Mouse (Mus musculus): ENCODE data around the gene Tnfsf11. TPM values are rescaled to one million over a fixed set of nuclear protein-coding genes. Genes with fewer than 3 reads are reported as not detected.

Gene Tnfsf11
- polyA plus RNA-seq (2016; fragmentation: Nextera tagmentation; extraction: Ambion mirVana) = 0.14 TPM in 1 of 2 replicates, not detected in the other

- H3K4me3 ChIP-seq = peak within 1 kb of the TSS; percentile 64
- DNase-seq (ENCODE audit: low spot score) = peak; percentile 56
- peaks cover 41% of the 10 kb centered on the region for H3K27me3 ChIP-seq (ENCODE audit: low read depth, poor library complexity, severe bottlenecking)
- WGBS = 1% methylated on average over 51 of the region's 51 CpGs
- H3K9me3 ChIP-seq (replicated peaks) = no peaks in the 10 kb centered on the region
- H3K4me1 ChIP-seq = peaks cover 9% of the 10 kb centered on the region
- no peaks in the 10 kb centered on the region for H3K36me3 ChIP-seq
- H3K27ac ChIP-seq = peak within 1 kb of the TSS; percentile 58
Observed at GRCm38 (mm10) chr14:78307286-78308237, at the start of gene Tnfsf11. Gene Tnfsf11, minus strand, starts transcription at chr14:78308043.

DNA sequence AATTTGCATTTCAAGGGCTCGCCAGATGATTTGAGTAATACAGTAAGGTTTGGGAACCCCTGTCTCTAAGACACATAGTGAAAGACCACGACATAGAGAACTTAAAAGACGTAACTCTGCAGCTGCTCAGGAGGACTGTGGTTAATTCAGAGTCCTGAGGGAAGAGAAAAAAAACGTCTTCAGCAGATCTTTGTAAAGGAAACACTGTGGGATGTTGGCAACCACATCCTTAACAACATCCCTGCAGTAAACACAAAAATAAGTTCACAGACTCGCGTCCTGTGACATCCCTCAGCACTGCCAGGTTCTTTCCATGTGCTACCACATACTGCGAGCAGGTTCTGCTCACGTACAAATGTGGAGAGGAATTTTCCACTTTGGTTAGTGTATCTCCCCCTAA, 48.9 kb upstream of the Tnfsf11 start:
- 70% methylated on average over 8 of the region's 8 CpGs for WGBS

DNA sequence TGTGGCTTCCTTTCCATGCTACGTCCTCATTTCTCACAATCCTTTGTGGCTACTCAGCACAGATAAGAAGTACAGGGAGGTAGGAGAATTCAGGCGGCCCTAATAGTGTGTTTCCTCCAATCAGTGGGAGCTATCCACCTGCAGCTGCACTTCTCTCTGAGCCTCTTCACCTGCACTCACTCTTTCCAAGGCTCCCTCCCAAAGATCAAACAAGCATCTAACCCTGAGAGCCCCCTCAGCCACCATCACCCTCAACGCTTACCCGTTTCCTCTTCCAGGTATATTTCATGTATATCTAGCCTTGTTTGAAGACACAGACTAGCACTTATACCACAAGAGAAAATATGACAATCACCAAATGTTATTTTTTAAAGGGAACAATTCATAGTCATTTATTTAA, 47.5 kb upstream of the Tnfsf11 start:
- Histone ChIP-seq H3K27me3 (ENCODE audit: low read depth, poor library complexity, severe bottlenecking) (no peaks in the 10 kb centered on the region), H3K4me1 (no peaks in the 10 kb centered on the region), H3K9me3 (replicated peaks) (no peaks in the 10 kb centered on the region), H3K36me3 (no peaks in the 10 kb centered on the region), H3K4me3 (no peak overlapping the region), H3K27ac (no peak overlapping the region)
- DNase-seq (ENCODE audit: low spot score) = no peak
- 82% methylated on average over 4 of the region's 4 CpGs for WGBS

More for the DNA sequence above, 48.9 kb upstream of the Tnfsf11 start:
- Histone ChIP-seq H3K27me3 (ENCODE audit: low read depth, poor library complexity, severe bottlenecking) (no peaks in the 10 kb centered on the region), H3K27ac (no peak overlapping the region), H3K36me3 (no peaks in the 10 kb centered on the region), H3K9me3 (replicated peaks) (no peaks in the 10 kb centered on the region), H3K4me3 (no peak overlapping the region), H3K4me1 (no peaks in the 10 kb centered on the region)
- no peak for DNase-seq (ENCODE audit: low spot score)

DNA sequence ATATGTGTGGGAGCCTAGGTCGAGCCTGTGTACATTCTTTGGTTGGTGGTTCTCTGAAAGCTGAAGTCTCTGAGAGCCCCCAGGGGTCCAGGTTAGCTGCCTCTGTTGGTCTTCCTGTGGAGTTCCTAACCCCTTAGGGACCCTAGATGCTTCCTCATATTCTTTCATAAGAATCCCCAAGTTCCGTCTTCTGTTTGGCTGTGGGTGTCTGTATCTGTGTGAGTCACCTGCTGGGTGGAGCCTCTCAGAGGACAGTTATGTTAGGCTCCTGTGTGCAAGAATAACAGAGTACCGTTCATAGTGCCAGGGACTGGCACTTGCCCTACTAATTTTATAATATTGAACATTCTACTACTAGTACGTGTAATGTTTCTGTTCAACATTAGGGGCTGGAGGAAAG, 45.0 kb upstream of the Tnfsf11 start:
- H3K36me3 ChIP-seq = no peaks in the 10 kb centered on the region
- no peak overlapping the region for H3K27ac ChIP-seq
- 89% methylated on average over 4 of the region's 4 CpGs for WGBS
- no peaks in the 10 kb centered on the region for H3K27me3 ChIP-seq (ENCODE audit: low read depth, poor library complexity, severe bottlenecking)
- no peaks in the 10 kb centered on the region for H3K9me3 ChIP-seq (replicated peaks)
- DNase-seq (ENCODE audit: low spot score) = no peak
- H3K4me1 ChIP-seq = no peaks in the 10 kb centered on the region
- no peak overlapping the region for H3K4me3 ChIP-seq

- H3K4me1 ChIP-seq = no peaks in the 10 kb centered on the region
- 93% methylated on average over 7 of the region's 7 CpGs for WGBS
- no peaks in the 10 kb centered on the region for H3K36me3 ChIP-seq
- no peak for DNase-seq (ENCODE audit: low spot score)
- no peak overlapping the region for H3K4me3 ChIP-seq
- no peaks in the 10 kb centered on the region for H3K27me3 ChIP-seq (ENCODE audit: low read depth, poor library complexity, severe bottlenecking)
- no peaks in the 10 kb centered on the region for H3K9me3 ChIP-seq (replicated peaks)
- no peak overlapping the region for H3K27ac ChIP-seq
Observed at GRCm38 (mm10) chr14:78351544-78351943, 43.7 kb upstream of the Tnfsf11 start.

- 88% methylated on average over 2 of the region's 2 CpGs for WGBS
Observed at GRCm38 (mm10) chr14:78347715-78348114, 39.9 kb upstream of the Tnfsf11 start.

GRCm38 (mm10) chr14:78343007-78343406, 35.2 kb upstream of the Tnfsf11 start:
- H3K4me3 ChIP-seq = no peak overlapping the region
- no peak overlapping the region for H3K27ac ChIP-seq
- 59% methylated on average over 8 of the region's 8 CpGs for WGBS
- no peaks in the 10 kb centered on the region for H3K27me3 ChIP-seq (ENCODE audit: low read depth, poor library complexity, severe bottlenecking)
- no peaks in the 10 kb centered on the region for H3K36me3 ChIP-seq
- H3K9me3 ChIP-seq (replicated peaks) = no peaks in the 10 kb centered on the region
- no peak for DNase-seq (ENCODE audit: low spot score)
- H3K4me1 ChIP-seq = no peaks in the 10 kb centered on the region

More at GRCm38 (mm10) chr14:78347715-78348114, 39.9 kb upstream of the Tnfsf11 start:
- Histone ChIP-seq H3K4me3 (no peak overlapping the region), H3K27ac (no peak overlapping the region), H3K9me3 (replicated peaks) (no peaks in the 10 kb centered on the region), H3K27me3 (ENCODE audit: low read depth, poor library complexity, severe bottlenecking) (no peaks in the 10 kb centered on the region), H3K36me3 (no peaks in the 10 kb centered on the region), H3K4me1 (no peaks in the 10 kb centered on the region)
- no peak for DNase-seq (ENCODE audit: low spot score)

DNA sequence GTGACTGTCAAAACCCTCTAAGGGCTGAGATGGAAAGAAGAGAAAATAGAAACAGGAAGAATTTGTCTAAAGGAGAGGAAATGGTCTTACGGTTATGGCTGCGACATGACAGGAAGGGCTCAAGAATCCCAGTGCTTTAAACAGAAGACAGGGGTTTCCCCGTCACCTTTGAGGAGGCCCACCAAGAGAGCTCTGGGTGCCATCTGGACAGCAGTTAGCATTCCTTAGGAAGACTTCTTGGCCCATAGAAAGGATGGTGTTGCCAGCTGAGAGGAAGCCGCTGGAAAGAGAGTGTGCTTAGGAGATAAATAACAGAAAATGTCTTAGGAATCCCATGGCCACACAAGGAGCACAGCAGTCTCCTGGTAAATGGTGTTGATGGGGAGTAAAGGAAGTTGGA, 34.3 kb upstream of the Tnfsf11 start:
- no peak overlapping the region for H3K4me3 ChIP-seq
- WGBS = 86% methylated on average over 4 of the region's 4 CpGs
- no peaks in the 10 kb centered on the region for H3K9me3 ChIP-seq (replicated peaks)
- no peak for DNase-seq (ENCODE audit: low spot score)
- no peak overlapping the region for H3K27ac ChIP-seq
- no peaks in the 10 kb centered on the region for H3K4me1 ChIP-seq
- no peaks in the 10 kb centered on the region for H3K36me3 ChIP-seq
- H3K27me3 ChIP-seq (ENCODE audit: low read depth, poor library complexity, severe bottlenecking) = no peaks in the 10 kb centered on the region

GRCm38 (mm10) chr14:78333341-78333740, 25.5 kb upstream of the Tnfsf11 start:
- H3K36me3 ChIP-seq = no peaks in the 10 kb centered on the region
- H3K9me3 ChIP-seq (replicated peaks) = no peaks in the 10 kb centered on the region
- H3K4me3 ChIP-seq = no peak overlapping the region
- H3K27ac ChIP-seq = no peak overlapping the region
- H3K27me3 ChIP-seq (ENCODE audit: low read depth, poor library complexity, severe bottlenecking) = no peaks in the 10 kb centered on the region
- peaks cover 12% of the 10 kb centered on the region for H3K4me1 ChIP-seq
- DNase-seq (ENCODE audit: low spot score) = no peak
- WGBS = 89% methylated on average over 3 of the region's 3 CpGs

DNA sequence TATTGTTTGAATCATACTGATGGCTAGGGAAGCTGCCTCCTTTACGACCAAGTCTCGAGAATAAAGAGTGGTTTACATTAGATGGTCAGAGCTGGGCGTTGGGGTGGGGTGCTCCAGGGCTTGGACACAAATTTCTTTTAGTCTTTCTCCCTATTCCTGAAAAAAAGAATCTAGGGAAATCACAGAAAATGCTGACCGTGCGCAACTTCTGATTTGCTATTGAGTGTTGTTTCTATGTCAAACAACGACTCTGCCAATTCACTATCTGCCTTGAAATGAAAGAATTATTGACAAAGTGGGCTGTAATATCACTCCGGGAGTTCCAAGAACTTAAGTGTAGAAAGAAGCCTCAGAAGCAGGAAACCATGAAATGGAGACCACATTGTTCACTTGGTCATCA, 23.5 kb upstream of the Tnfsf11 start:
- Histone ChIP-seq H3K36me3 (no peaks in the 10 kb centered on the region), H3K9me3 (replicated peaks) (no peaks in the 10 kb centered on the region), H3K4me3 (no peak overlapping the region), H3K27ac (no peak overlapping the region), H3K4me1 (peaks cover 12% of the 10 kb centered on the region), H3K27me3 (ENCODE audit: low read depth, poor library complexity, severe bottlenecking) (no peaks in the 10 kb centered on the region)
- no peak for DNase-seq (ENCODE audit: low spot score)
- WGBS = 86% methylated on average over 7 of the region's 7 CpGs

GRCm38 (mm10) chr14:78330576-78331300, 22.9 kb upstream of the Tnfsf11 start:
- Histone ChIP-seq H3K9me3 (replicated peaks) (no peaks in the 10 kb centered on the region), H3K4me3 (no peak overlapping the region), H3K36me3 (no peaks in the 10 kb centered on the region), H3K4me1 (peaks cover 12% of the 10 kb centered on the region), H3K27ac (no peak overlapping the region), H3K27me3 (ENCODE audit: low read depth, poor library complexity, severe bottlenecking) (no peaks in the 10 kb centered on the region)
- 51% methylated on average over 11 of the region's 11 CpGs for WGBS
- DNase-seq (ENCODE audit: low spot score) = no peak

- DNase-seq (ENCODE audit: low spot score) = no peak
- no peaks in the 10 kb centered on the region for H3K27me3 ChIP-seq (ENCODE audit: low read depth, poor library complexity, severe bottlenecking)
- H3K4me3 ChIP-seq = no peak overlapping the region
- H3K9me3 ChIP-seq (replicated peaks) = no peaks in the 10 kb centered on the region
- no peak overlapping the region for H3K27ac ChIP-seq
- 80% methylated on average over 8 of the region's 8 CpGs for WGBS
- H3K36me3 ChIP-seq = no peaks in the 10 kb centered on the region
- peaks cover 12% of the 10 kb centered on the region for H3K4me1 ChIP-seq
Observed at GRCm38 (mm10) chr14:78329765-78330451, 22.1 kb upstream of the Tnfsf11 start.

All from limb, embryonic 10.5 days (tissue).